Mouse (Mus musculus): Measurements from ENCODE around the gene Pdcd1lg2.

Gene Pdcd1lg2

DNA sequence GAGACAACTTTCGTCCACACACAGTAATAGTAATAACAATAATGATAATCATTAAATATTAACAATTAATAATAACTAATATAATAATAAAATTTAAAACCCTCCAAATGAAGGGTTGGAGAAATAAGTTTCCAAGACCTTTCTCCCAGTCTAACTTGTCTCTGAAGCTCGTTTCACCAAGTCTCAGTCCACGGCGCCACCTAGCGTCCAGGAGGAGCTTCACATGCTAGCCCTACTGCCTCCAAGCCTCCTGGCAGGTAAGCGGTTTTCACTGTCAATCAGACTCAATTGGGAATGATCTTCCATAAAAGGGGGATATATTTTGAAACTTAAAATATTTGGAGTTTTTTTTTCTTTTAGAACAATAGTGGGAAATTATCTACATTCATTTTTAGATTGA is 90.8 kb downstream of the Pdcd1lg2 start:
- peak; percentile 91 for DNase-seq

GRCm38 (mm10) chr19:29504131-29504530 is 93.4 kb downstream of the Pdcd1lg2 start:
- DNase-seq, result no peak

- DNase-seq, result no peak
These were observed 94.9 kb downstream of the Pdcd1lg2 start for GRCm38 (mm10) chr19:29505617-29506016.

- no peak for DNase-seq
These were observed 97.5 kb downstream of the Pdcd1lg2 start for GRCm38 (mm10) chr19:29508208-29508607.

- DNase-seq, result no peak
These were observed 99.1 kb downstream of the Pdcd1lg2 start for GRCm38 (mm10) chr19:29509857-29510256.

- no peak for DNase-seq
These were observed 101.1 kb downstream of the Pdcd1lg2 start for GRCm38 (mm10) chr19:29511826-29512225.

GRCm38 (mm10) chr19:29513111-29513766 is 102.5 kb downstream of the Pdcd1lg2 start:
- no peak for DNase-seq

GRCm38 (mm10) chr19:29514130-29514529 is 103.4 kb downstream of the Pdcd1lg2 start:
- DNase-seq, result no peak

DNA sequence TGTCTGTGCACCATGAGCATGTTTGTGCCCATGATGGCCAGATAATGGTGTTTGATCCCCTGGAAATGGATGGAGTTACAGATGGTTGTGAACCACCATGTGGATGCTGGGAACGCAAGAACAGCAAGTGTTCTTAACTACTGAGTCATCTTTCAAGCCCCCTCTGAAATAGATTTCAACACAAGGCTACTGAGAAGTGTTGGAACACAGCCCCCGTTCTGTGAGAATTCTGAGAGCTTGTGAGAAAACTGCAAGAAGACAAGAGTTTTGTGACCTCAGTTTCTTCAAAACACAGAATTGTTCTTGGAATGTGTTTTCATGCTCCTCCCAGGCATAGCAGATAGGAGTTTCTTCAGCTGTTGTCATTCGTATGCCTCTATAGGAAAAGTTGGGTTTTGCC is 104.7 kb downstream of the Pdcd1lg2 start:
- no peak for DNase-seq

GRCm38 (mm10) chr19:29515991-29516390 is 105.3 kb downstream of the Pdcd1lg2 start:
- DNase-seq, result no peak

DNA sequence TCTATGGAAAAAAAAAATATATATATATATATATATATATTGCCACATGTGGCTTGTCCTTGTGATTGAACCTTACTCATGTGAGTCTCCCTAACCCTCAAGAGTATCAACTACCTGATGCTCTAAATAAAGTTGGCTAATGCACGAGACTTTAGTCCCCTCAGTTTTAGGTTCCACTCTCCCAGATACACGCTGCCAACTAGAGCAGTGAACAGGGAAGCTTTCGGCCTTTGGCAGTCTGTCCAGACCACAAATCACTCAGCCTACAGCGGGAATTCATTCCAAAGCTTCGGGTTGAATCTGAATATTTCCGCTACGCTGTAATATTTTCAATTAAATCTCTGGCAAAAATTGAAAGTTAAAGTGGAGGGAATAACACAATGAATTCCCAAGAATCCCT is 107.7 kb downstream of the Pdcd1lg2 start:
- no peak for DNase-seq

DNA sequence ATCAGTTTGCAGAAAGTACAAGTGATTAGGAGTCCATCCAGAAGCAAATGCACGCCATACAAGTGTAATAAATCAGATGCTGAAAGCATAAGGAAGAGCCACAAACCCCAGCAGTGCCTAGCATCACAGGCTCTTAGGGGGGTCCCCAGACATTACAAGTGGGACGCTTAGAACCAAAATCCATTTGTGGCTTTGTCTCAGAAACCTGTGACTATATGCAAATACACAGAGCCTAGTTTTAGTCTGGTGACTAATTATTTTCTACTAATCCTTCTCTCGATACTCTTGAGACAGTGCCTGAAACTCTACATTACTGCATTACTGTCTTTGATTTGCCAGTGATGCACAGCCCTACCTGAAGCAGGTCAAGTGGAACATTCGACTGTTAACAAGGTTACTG is 108.2 kb downstream of the Pdcd1lg2 start:
- DNase-seq, result no peak

Data from kidney, postnatal 10 days (tissue).